In the genomic region with DNA sequence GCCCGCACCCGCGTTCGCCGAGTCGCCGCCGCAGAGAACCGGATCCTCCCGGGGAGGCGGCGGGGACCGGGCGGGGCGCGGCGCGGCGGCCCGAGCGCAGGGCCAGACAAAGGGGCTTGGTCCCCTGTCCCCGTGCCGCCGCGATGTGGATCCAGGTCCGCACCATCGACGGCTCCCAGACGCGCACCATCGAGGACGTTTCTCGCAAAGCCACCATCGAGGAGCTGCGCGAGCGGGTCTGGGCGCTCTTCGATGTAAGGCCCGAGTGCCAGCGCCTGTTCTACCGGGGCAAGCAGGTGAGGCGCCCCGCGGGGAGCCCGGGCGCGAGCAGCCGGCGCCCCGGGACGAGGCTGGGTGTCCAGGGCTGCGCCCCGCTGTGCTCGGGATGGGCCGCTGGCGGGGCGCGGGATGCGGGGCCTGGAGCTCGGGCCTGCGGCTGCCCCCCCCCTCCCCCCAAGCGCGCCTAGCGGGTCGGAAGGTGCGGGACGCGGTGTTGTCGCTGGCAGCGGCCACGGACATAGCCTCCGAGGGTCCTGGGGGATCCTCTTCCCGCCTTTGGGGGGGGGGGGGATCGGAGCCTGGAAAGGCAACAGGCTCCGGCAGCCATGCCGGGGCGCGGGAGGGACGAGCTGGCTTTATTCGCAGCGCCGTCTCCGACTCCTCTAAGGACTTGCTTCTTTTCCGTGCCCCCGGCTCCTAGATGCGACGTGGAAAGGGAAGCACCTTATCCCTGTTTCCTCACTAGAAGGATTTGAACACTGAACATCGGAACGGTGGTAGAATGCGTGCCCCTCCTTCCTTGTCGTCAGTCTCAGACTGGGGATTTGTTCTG, we compare ENCODE assay signal across 9 mouse cellular contexts. TPM values are rescaled to one million over a fixed set of nuclear protein-coding genes. Genes with fewer than 3 reads are reported as not detected.
A peak's percentile ranks its signal among the peaks of the same experiment; 100 is the strongest.
DNase-seq lines count a peak whose midpoint lies in the region; ATAC-seq and TF ChIP-seq lines count a peak whose summit lies in the region.
"Had no signal": no experiment of that assay in that cellular context is flagged by ENCODE, and none has a peak within 500 bp of the region (broad histone marks: within the 10 kb centered on the region; RNA-seq: fewer than 3 reads in every experiment).

No protein-coding gene starts in this region.

- WGBS in heart, adult 2 months: under 1% methylated on average over 89 of the region's 92 CpGs
- whole genome bisulfite sequencing in cerebellum, adult 2 months: under 1% methylated on average over 91 of the region's 92 CpGs
- WGBS in midbrain, embryonic 13.5 days: under 1% methylated on average over 71 of the region's 92 CpGs

- peaks cover 11% of the 10 kb centered on the region for H3K79me2 ChIP-seq in heart, adult 2 months (replicated peaks; ENCODE audit: control insufficient read depth, insufficient read depth, low read length)

- H3K4me1 ChIP-seq in heart, adult 2 months (ENCODE audit: control insufficient read depth, insufficient read depth, low read length): peaks cover 4% of the 10 kb centered on the region
- peaks cover 50% of the 10 kb centered on the region for H3K4me1 ChIP-seq in E14TG2a.4 (replicated peaks; ENCODE audit: low read depth, low read length)
- peaks cover 3% of the 10 kb centered on the region; the same call in 1 of the 2 replicates for H3K4me1 ChIP-seq in cerebellum, adult 2 months (ENCODE audit: control insufficient read depth, insufficient read depth, low read length)
- H3K4me1 ChIP-seq in midbrain, embryonic 13.5 days (replicated peaks): peaks cover 51% of the 10 kb centered on the region

- intact Hi-C loops in heart, adult 2 months (cut with DNase I): loop anchor here (2.0 to 10.0 kb wide), 2 partner anchors 228 to 776 kb away; a partner anchor contains a TSS
- intact Hi-C loops in left cerebral cortex, postnatal 4 days (cut with DNase I): loop anchor here (5.0 kb wide), 1 partner anchor 96 kb away; no protein-coding TSS in a partner anchor

- peak overlapping the region; percentile 90 for H3K27ac ChIP-seq in heart, adult 2 months
- peak overlapping the region; percentile 9; the same call in 1 of the 2 replicates for H3K27ac ChIP-seq in cerebellum, adult 2 months (ENCODE audit: insufficient read depth, low read length)
- H3K27ac ChIP-seq in midbrain, embryonic 13.5 days: peak overlapping the region; percentile 93

- peak overlapping the region; percentile 99 for H3K9ac ChIP-seq in heart, adult 2 months (ENCODE audit: low read depth, low read length)
- peak overlapping the region; percentile 100 for H3K9ac ChIP-seq in midbrain, embryonic 13.5 days (replicated peaks)

- ATAC-seq in midbrain, embryonic 13.5 days: no peak

- H3K4me3 ChIP-seq in heart, adult 2 months: peak overlapping the region; percentile 92
- peak overlapping the region; percentile 93 for H3K4me3 ChIP-seq in E14TG2a.4 (replicated peaks; ENCODE audit: low read length)
- H3K4me3 ChIP-seq in cerebellum, adult 2 months (replicated peaks; ENCODE audit: insufficient read depth, low read depth, low read length): peak overlapping the region; percentile 93
- peak overlapping the region; percentile 99 for H3K4me3 ChIP-seq in midbrain, embryonic 13.5 days (replicated peaks)

- DNase-seq in heart, adult 2 months: no peak
- DNase-seq in heart, adult 9 months (ENCODE audit: low spot score in 2 of 2): no peak
- DNase-seq in cerebellum, adult 2 months: peak; percentile 32 to 55
- DNase-seq in forelimb bud, embryonic 11.5 days (ENCODE audit: low read depth, low spot score): peak; percentile 26
- peak; percentile 41 for DNase-seq in left cerebral cortex, postnatal 4 days
- DNase-seq in thymus, postnatal 0 days (ENCODE audit: low spot score): peak; percentile 31

- H3K9me3 ChIP-seq in E14TG2a.4 (ENCODE audit: low read length): no peaks in the 10 kb centered on the region
- H3K9me3 ChIP-seq in midbrain, embryonic 13.5 days: no peaks in the 10 kb centered on the region

- TF ChIP-seq POLR2A in heart, adult 2 months (IDR thresholded peaks at IDR 0.05; ENCODE audit: insufficient read depth, low read depth, low read length): no peak
- no peak for TF ChIP-seq POLR2A in cerebellum, adult 2 months (IDR thresholded peaks at IDR 0.05; ENCODE audit: borderline replicate concordance, insufficient read depth, low read length)

- no peak for TF ChIP-seq EP300 in heart, adult 2 months (IDR thresholded peaks at IDR 0.05; ENCODE audit: insufficient read depth, low read depth, low read length)

- peaks cover 17% of the 10 kb centered on the region for H3K36me3 ChIP-seq in heart, adult 2 months (ENCODE audit: control insufficient read depth, insufficient read depth, low read length)
- H3K36me3 ChIP-seq in E14TG2a.4 (ENCODE audit: insufficient read depth, low read length): peaks cover 6% of the 10 kb centered on the region
- no peaks in the 10 kb centered on the region for H3K36me3 ChIP-seq in midbrain, embryonic 13.5 days

- peak overlapping the region; percentile 83 for H3K4me2 ChIP-seq in midbrain, embryonic 13.5 days (replicated peaks)

- no peak for TF ChIP-seq CTCF in heart, adult 2 months (IDR thresholded peaks at IDR 0.05)
- TF ChIP-seq CTCF in E14TG2a.4 (conservative IDR thresholded peaks at IDR 0.05; ENCODE audit: low read length): no peak
- no peak for TF ChIP-seq CTCF in cerebellum, adult 2 months (IDR thresholded peaks at IDR 0.05; ENCODE audit: borderline replicate concordance, insufficient read depth, low read depth, low read length)

- no peaks in the 10 kb centered on the region for H3K27me3 ChIP-seq in heart, adult 2 months (ENCODE audit: control insufficient read depth, insufficient read depth, low read length)
- H3K27me3 ChIP-seq in E14TG2a.4 (ENCODE audit: insufficient read depth, low read length): peaks cover 51% of the 10 kb centered on the region
- no peaks in the 10 kb centered on the region for H3K27me3 ChIP-seq in cerebellum, adult 2 months (ENCODE audit: control insufficient read depth, insufficient read depth, low read length)
- no peaks in the 10 kb centered on the region for H3K27me3 ChIP-seq in midbrain, embryonic 13.5 days

RNA-seq across cellular contexts. Expression of a gene that starts 0.5 kb away (rescaled TPM):
- 10 to 100 TPM; 17.6 to 20.3 TPM for total RNA-seq in heart, adult 2 months (2021)
- polyA plus RNA-seq in heart, adult 2 months (2012; rRNA removed): 15.9 and 27.1 TPM in 2 replicates
- polyA plus RNA-seq in cerebellum, adult 2 months (2012; rRNA removed): 61.8 and 62.1 TPM in 2 replicates
- 10 to 100 TPM; 66.5 to 71.3 TPM for total RNA-seq in left cerebral cortex, postnatal 4 days (2021)
- polyA plus RNA-seq in midbrain, embryonic 13.5 days (2015; fragmentation: Nextera tagmentation; extraction: Ambion mirVana): 67.7 and 70.6 TPM in 2 replicates
- polyA plus RNA-seq in thymus, postnatal 0 days (2015; fragmentation: Nextera tagmentation; extraction: Ambion mirVana): 44.6 and 54.4 TPM in 2 replicates

RNA-seq across cellular contexts. Expression of a gene that starts 27.3 kb away (rescaled TPM):
- not detected for total RNA-seq in heart, adult 2 months (2021)
- not detected in 2 replicates for polyA plus RNA-seq in heart, adult 2 months (2012; rRNA removed)
- polyA plus RNA-seq in cerebellum, adult 2 months (2012; rRNA removed): not detected in 2 replicates
- not detected for total RNA-seq in left cerebral cortex, postnatal 4 days (2021)
- not detected in 2 replicates for polyA plus RNA-seq in midbrain, embryonic 13.5 days (2015; fragmentation: Nextera tagmentation; extraction: Ambion mirVana)
- not detected in 2 replicates for polyA plus RNA-seq in thymus, postnatal 0 days (2015; fragmentation: Nextera tagmentation; extraction: Ambion mirVana)
- total RNA-seq: left cerebral cortex, postnatal 25 days had no signal

Comparison
In these comparisons a context has a peak if more than half of its experiments do, and no peak if none do; other contexts are left out.
1. DNase-seq: peak in cerebellum, adult 2 months (2 of 2), forelimb bud, embryonic 11.5 days (single experiment), left cerebral cortex, postnatal 4 days (single experiment) and thymus, postnatal 0 days (single experiment); none in heart, adult 2 months (0 of 2) and heart, adult 9 months (0 of 2).
2. H3K27ac ChIP-seq: peak in every context shown above with its lines; median percentile 93 in midbrain, embryonic 13.5 days; 90 in heart, adult 2 months; 9 in cerebellum, adult 2 months.
3. Peak in every context shown above with its lines, with median percentiles within 50 percentile points of each other: H3K4me3 ChIP-seq.